Mouse (Mus musculus) midbrain, embryonic 10.5 days (tissue): Measurements from ENCODE around the gene Ankzf1. TPM values are rescaled to one million over a fixed set of nuclear protein-coding genes. Genes with fewer than 3 reads are reported as not detected.

Experiments
- DNase-seq: peaks from one replicate; pipeline ENCODE4 v3.0.0-alpha.2; 2017; ENCODE audit warnings: low spot score
- H3K27ac ChIP-seq: fragments of 300-500 bp; sonication (generic); replicated peaks from 2 replicates; pipeline ENCODE4 v1.5.1; 2016; ENCODE audit warnings: mild to moderate bottlenecking
- H3K27me3 ChIP-seq: fragments of 300-500 bp; sonication (generic); 2 replicates; pipeline ENCODE4 v1.6.1; 2016; ENCODE audit warnings: low read depth, mild to moderate bottlenecking; ENCODE audit not compliant: poor library complexity, severe bottlenecking
- H3K36me3 ChIP-seq: fragments of 300-500 bp; sonication (generic); 2 replicates; pipeline ENCODE4 v1.6.1; 2016; ENCODE audit warnings: mild to moderate bottlenecking, moderate library complexity
- H3K4me1 ChIP-seq: fragments of 300-500 bp; sonication (generic); 2 replicates; pipeline ENCODE4 v1.6.1; 2016
- H3K4me3 ChIP-seq: fragments of 300-500 bp; sonication (generic); 2 replicates; pipeline ENCODE4 v1.5.1; 2016; ENCODE audit warnings: mild to moderate bottlenecking, moderate library complexity
- H3K9me3 ChIP-seq: fragments of 300-500 bp; sonication (generic); replicated peaks from 2 replicates; pipeline ENCODE4 v1.6.1; 2016; ENCODE audit warnings: mild to moderate bottlenecking
- WGBS: fragments of 180-500 bp; shearing (Covaris S2); methylation state at CpG from one replicate; pipeline ENCODE4 v1.1.7; 2016; 5-methylcytosine and 5-hydroxymethylcytosine counted together
- polyA plus RNA-seq: library from polyadenylated mRNA; unstranded; fragments of >200 nt; fragmentation: Nextera tagmentation; extraction: Ambion mirVana; gene quantifications from 2 replicates; pipeline ENCODE4 v1.2.1, GENCODE M21; 2016

Ankzf1 gene
- polyA plus RNA-seq, 1 experiment from 2014 or later: 22.9 TPM

DNA sequence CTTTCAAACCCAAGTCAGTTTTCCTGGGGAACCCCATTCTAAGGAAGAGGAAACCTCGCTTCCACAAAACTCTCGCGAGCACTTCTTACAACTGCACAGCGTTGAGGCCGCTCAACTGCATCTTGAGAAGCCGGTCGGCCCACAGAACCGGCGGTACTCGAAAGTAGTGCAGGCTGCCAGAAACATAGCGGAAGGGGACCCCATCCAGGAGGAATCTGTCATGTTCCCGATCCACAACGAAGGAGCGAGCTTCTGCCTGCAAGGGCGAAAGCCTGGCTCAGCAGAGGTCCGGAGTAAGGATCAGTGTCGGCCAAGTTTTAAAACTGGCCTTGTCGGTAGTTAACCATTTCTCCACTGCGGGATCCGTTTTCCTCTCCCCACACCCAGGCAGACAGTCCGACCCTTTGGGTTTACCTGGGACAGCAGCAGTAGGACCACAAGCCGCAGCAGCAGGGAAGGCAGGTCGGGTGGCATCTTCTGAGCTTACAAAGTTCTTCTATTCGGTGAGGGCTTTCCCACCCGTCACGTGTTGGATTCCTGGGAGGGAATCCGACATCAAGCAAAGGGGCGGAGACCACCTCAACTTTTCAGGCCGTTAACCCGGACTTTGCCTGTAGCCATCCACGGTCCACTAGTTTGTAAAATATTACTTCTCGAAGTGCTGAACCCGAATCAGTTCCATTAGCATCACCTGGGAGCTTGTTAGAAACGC, 17.2 kb downstream of the Ankzf1 start:
- Histone ChIP-seq H3K4me1 (peaks cover 44% of the 10 kb centered on the region), H3K27ac (peak overlapping the region; percentile 58; the same call in 1 of the 2 replicates), H3K27me3 (peaks cover 6% of the 10 kb centered on the region; the same call in 1 of the 2 replicates), H3K9me3 (no peaks in the 10 kb centered on the region), H3K4me3 (peak overlapping the region; percentile 98), H3K36me3 (peaks cover 25% of the 10 kb centered on the region)
- peak; percentile 28 for DNase-seq
- 16% methylated on average over 34 of the region's 34 CpGs for WGBS

DNA sequence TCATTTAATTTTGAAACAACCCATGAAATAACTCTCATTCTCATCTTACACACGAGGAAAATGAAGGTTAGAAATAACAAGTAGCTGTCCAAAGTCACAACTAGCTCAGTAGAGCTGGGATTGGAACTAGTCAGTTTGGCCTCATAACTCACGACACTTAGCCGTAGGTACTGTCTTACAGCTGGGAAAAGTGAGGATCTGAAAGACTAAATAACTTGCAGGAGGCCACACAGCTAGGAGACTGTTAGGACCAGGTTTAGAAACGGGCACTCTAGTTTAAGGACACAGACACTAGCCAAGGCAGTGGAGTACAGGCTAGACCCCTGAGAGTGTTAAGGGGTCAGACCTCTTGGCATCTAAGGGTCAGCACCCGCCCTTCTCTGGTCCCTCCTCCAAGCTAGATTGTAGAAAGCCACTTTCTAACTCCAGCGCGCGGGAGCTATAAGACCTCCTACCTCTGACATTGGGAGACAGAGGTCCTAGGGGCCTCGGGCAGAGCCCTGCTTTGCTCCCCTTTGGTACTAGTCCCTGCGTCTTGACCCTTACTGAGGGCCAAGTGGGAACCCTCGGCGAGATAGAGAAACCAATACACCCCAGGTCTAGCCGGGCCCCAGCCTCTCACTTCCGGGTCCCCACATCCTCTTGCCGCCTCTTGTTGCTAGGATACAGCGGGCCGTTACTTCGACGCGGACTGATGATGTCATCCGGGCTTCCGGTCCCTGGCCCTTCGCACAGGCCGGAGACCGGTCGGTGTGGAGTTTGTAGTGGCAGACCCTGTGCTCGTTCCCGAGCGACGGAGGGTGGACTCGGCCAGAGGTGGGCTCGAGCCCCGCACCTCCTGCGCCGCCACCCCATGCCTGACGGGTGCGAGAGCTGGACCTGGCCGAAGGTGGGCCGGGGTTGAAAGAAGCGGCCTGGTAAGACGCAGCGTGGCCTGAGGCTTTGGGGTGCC, 18.5 kb downstream of the Ankzf1 start, which contains the start of the genes Glb1l and Stk16:
TSS of gene Glb1l (minus strand) at position 678 of the 952 bp plus-strand sequence.
TSS of gene Stk16 (plus strand) at position 703 of the 952 bp plus-strand sequence.
- peak within 1 kb of the TSS; percentile 98 for H3K4me3 ChIP-seq
- no peaks in the 10 kb centered on the region for H3K9me3 ChIP-seq
- 6% methylated on average over 42 of the region's 42 CpGs for WGBS
- peak within 1 kb of the TSS; percentile 92 for H3K27ac ChIP-seq
- peaks cover 44% of the 10 kb centered on the region for H3K4me1 ChIP-seq
- H3K36me3 ChIP-seq: peaks cover 38% of the 10 kb centered on the region
- peak; percentile 97 for DNase-seq
- H3K27me3 ChIP-seq: peaks cover 8% of the 10 kb centered on the region

DNA sequence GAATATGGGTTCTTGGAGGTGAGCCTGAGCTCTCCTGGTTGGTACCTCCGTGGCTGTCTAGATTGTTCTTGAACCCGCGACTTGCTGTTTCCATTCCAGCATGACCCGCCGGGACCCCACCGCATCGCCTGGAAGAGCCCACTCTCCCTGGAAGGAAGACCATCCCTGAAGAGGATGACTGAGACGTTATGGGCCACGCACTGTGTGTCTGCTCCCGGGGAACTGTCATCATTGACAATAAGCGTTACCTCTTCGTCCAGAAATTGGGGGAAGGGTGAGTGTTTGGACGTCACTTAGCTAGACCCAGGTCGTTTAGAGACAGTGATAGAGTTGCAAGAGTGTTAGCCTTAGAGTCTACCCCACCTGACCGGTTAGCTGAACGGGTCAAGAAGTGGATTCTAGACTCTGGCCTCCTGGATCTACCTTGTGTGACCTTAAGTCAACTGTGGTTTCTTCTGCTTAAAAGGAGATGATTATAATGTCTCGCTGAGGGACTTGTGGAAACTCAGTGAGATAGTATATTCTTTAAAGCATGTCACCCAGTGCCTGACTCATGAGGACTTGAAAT, 19.3 kb downstream of the Ankzf1 start:
- no peak for DNase-seq
- Histone ChIP-seq H3K27ac (peak overlapping the region; percentile 92), H3K36me3 (peaks cover 44% of the 10 kb centered on the region), H3K9me3 (no peaks in the 10 kb centered on the region), H3K27me3 (peaks cover 16% of the 10 kb centered on the region), H3K4me1 (peaks cover 44% of the 10 kb centered on the region), H3K4me3 (peak overlapping the region; percentile 98)
- WGBS: 13% methylated on average over 17 of the region's 17 CpGs

DNA sequence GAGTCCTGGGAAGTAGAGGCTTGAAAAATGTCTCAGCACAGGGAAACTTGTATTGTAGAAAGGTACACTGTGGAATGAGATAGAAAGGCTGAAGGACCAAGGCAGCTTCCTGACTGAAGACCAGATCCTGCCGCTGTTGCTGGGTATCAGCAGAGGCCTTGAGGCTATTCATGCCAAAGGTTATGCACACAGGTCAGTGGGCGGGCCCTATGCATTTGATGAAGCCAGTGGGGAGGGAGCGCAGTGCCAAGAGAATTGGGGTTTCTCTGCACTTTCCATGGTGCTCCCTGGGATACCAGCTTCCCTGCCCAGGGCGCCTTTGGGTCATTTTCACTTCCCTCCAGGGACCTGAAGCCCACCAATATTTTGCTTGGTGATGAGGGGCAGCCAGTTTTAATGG, 20.6 kb downstream of the Ankzf1 start:
- Histone ChIP-seq H3K9me3 (no peaks in the 10 kb centered on the region), H3K4me3 (no peak overlapping the region), H3K36me3 (peaks cover 44% of the 10 kb centered on the region), H3K4me1 (peaks cover 44% of the 10 kb centered on the region), H3K27ac (no peak overlapping the region), H3K27me3 (peaks cover 29% of the 10 kb centered on the region)
- 81% methylated on average over 4 of the region's 4 CpGs for WGBS
- DNase-seq: no peak

DNA sequence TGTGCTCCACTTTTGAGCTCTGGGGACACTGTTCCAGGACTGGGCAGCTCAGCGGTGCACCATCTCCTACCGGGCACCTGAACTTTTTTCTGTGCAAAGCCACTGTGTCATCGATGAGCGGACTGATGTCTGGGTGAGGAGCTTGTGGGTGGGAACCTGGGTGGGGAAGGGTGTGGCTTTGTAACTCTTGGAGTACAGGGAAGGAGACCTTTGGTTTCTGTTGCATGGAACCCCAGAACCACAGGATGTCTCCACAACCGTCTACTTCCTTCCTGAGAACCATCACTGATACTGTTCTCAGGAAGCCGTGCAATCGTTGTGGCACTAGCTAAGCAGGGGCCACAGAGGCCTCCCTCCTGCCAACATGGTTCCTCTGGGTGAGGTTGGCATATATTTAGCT, 21.1 kb downstream of the Ankzf1 start:
- H3K4me3 ChIP-seq: no peak overlapping the region
- peaks cover 44% of the 10 kb centered on the region for H3K36me3 ChIP-seq
- H3K4me1 ChIP-seq: peaks cover 47% of the 10 kb centered on the region
- H3K27ac ChIP-seq: no peak overlapping the region
- peaks cover 35% of the 10 kb centered on the region for H3K27me3 ChIP-seq
- WGBS: 90% methylated on average over 7 of the region's 7 CpGs
- DNase-seq: no peak
- no peaks in the 10 kb centered on the region for H3K9me3 ChIP-seq

DNA sequence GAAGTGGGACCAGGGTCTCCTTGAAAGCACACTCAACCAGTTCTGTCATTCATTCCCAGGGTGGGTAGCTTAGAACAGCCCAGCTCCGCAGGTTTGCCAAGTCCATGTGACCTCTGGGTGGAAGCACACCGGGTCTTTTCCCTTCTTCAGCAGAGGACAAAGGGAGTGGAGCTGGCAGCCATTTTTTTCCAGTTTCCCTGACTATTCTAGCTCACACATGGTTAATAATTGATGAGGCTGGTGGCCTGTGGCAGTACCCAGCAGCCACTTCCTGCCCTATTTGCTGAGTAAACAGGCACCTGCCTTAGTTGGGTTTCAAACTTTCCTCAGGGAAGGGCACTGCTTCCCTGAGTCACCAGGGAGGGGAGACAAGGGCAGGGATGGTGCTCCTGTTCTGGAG, 22.5 kb downstream of the Ankzf1 start:
- no peak overlapping the region for H3K27ac ChIP-seq
- H3K4me3 ChIP-seq: no peak overlapping the region
- peaks cover 48% of the 10 kb centered on the region for H3K4me1 ChIP-seq
- H3K9me3 ChIP-seq: no peaks in the 10 kb centered on the region
- peaks cover 44% of the 10 kb centered on the region for H3K36me3 ChIP-seq
- peaks cover 42% of the 10 kb centered on the region for H3K27me3 ChIP-seq
- 89% methylated on average over 2 of the region's 2 CpGs for WGBS
- DNase-seq: no peak

DNA sequence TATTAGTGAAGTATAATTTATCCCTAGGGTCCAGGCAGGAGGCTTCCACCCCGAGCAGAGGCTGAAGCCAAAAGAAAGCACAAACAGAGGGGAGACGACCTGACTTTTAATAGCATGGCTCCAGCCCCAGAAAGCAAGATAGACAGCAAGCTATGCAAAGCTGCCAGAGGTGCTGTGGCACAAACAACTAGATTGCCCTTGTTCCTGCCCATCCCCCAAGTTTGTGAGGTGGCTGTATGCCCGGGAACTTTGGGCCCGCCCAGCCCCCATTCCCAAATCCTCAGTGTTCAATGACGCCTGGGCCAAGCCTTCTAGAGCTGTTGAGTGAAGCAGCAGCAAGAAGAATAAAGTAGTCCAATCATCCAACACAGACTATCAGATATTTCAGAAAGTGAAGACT, 22.9 kb downstream of the Ankzf1 start:
- DNase-seq: no peak
- WGBS: 83% methylated on average over 5 of the region's 5 CpGs
- H3K36me3 ChIP-seq: peaks cover 44% of the 10 kb centered on the region
- H3K9me3 ChIP-seq: no peaks in the 10 kb centered on the region
- peaks cover 48% of the 10 kb centered on the region for H3K4me1 ChIP-seq
- no peak overlapping the region for H3K4me3 ChIP-seq
- no peak overlapping the region for H3K27ac ChIP-seq
- H3K27me3 ChIP-seq: peaks cover 47% of the 10 kb centered on the region

DNA sequence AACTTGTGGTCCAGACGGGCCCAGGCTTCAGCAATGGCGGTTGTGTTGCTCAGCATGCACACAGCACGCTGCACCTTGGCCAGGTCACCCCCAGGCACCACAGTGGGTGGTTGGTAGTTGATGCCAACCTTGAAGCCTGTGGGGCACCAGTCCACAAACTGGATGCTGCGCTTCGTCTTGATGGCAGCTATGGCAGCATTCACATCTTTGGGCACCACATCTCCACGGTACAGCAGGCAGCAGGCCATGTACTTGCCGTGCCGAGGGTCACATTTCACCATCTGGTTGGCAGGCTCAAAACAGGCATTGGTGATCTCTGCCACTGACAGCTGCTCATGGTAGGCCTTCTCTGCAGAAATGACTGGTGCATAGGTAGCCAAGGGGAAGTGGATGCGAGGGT, 23.8 kb downstream of the Ankzf1 start:
- Histone ChIP-seq H3K4me1 (peaks cover 43% of the 10 kb centered on the region), H3K27ac (no peak overlapping the region), H3K4me3 (no peak overlapping the region), H3K9me3 (no peaks in the 10 kb centered on the region), H3K36me3 (peaks cover 44% of the 10 kb centered on the region), H3K27me3 (peaks cover 56% of the 10 kb centered on the region)
- 95% methylated on average over 9 of the region's 9 CpGs for WGBS
- DNase-seq: no peak

DNA sequence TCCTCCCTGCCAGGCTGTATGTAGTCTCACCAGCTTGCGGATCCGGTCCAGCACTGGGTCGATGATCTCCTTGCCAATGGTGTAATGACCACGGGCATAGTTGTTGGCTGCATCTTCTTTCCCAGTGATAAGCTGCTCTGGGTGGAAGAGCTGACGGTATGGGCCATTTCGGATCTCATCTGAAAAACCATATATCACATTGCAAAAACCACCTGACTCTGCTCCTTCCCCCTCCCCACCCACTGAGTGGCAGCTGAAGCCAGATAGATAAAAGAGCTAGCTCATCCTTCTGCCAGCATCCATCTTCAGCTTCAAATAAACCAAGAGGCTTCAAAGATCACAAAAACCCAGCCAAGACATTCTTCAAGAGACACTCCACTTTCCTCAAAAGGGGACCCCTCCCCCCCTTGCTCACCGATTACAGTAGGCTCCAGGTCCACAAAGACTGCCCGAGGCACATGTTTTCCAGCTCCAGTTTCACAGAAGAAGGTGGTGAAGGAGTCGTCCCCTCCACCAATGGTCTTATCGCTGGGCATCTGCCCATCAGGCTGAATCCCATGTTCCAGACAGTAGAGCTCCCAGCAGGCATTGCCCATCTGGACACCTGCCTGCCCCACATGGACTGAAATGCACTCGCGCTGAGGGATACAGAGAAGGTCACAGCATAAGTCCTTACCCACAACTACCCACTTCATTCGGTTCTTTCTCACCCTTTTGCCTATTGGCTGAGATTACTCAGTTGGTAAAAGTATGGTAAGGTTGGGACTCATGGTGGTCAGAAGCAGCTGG, 25.0 kb downstream of the Ankzf1 start:
- Histone ChIP-seq H3K4me3 (no peak overlapping the region), H3K9me3 (no peaks in the 10 kb centered on the region), H3K27me3 (peaks cover 68% of the 10 kb centered on the region), H3K36me3 (peaks cover 41% of the 10 kb centered on the region), H3K27ac (no peak overlapping the region), H3K4me1 (peaks cover 34% of the 10 kb centered on the region)
- WGBS: 82% methylated on average over 13 of the region's 13 CpGs
- DNase-seq: no peak

DNA sequence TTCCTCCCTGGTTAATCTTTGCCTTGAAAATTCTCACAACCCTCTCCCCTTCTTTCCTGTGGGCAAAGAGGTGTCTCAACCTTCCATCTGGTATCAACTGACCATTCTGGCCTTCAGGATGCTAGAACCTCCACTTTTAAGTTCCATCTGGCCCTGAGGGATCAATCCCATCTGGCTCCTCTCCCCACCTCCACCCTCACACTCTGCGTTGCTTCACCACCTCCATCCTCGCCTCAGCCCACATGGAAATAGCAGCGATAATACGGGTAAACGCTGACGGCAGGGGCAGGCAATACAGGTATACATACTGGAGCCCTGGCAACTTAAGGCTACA, 25.9 kb downstream of the Ankzf1 start:
- WGBS: 7% methylated on average over 6 of the region's 6 CpGs
- Histone ChIP-seq H3K9me3 (no peaks in the 10 kb centered on the region), H3K4me1 (peaks cover 25% of the 10 kb centered on the region), H3K27me3 (peaks cover 76% of the 10 kb centered on the region), H3K4me3 (peak overlapping the region; percentile 66), H3K27ac (no peak overlapping the region), H3K36me3 (peaks cover 32% of the 10 kb centered on the region)
- DNase-seq: no peak

DNA sequence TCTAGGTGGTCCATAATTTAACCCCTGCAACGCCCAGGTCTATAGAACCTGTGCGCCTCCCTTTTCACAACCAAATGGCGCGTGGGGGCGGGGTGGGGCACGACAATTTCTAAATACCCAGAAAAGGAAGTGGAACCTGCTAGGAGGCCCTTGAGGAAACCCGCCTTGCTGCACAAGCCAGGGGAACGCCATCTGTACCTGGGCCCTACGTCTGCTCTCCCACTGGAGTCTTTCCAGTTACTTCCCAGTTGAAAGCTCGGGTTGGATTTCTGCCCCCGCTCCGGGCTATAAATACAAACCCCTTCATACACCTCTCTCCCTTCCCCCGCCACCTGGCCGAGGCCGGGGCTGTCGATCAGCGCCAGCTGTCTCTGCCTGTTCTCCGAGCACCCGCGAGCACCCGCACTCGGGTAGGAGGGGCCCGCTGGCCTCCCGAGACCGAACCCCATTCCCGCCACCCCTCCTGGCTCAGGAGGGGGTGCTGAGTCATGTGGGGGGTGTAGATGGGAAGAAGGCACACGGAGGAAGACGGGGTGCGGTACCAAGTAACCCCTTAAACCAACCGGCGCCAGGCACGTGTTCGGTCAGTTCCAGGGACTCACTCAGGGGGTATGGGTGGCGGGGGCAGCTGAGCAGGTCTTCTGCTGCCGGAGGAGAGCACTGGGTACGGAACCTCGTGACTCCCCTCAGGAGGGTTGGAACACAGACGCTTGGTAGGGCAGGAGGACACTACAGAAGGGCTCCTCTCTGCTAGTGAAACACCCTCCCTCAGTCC, 26.5 kb downstream of the Ankzf1 start:
- peaks cover 22% of the 10 kb centered on the region for H3K4me1 ChIP-seq
- no peaks in the 10 kb centered on the region for H3K9me3 ChIP-seq
- H3K27me3 ChIP-seq: peaks cover 79% of the 10 kb centered on the region
- peaks cover 27% of the 10 kb centered on the region for H3K36me3 ChIP-seq
- H3K27ac ChIP-seq: 0 out of 2 replicates have a peak overlapping the region, but pooled peaks have one; percentile 17
- DNase-seq: peak; percentile 32
- 1% methylated on average over 38 of the region's 38 CpGs for WGBS
- H3K4me3 ChIP-seq: peak overlapping the region; percentile 66
